Mouse (Mus musculus) erythroblast, embryonic 14.5 days (primary cell): ENCODE results near the gene Cmtr1.

Experiments used
- GATA1 ChIP-seq: IDR thresholded peaks from 2 replicates; pipeline ENCODE4 v1.6.1; 2012; ENCODE audit warnings: low read length, inconsistent platforms, mixed read lengths
- TAL1 ChIP-seq: IDR thresholded peaks from 3 replicates; pipeline ENCODE4 v1.6.1; 2012; ENCODE audit warnings: low read length, inconsistent platforms, mixed read lengths

DNA sequence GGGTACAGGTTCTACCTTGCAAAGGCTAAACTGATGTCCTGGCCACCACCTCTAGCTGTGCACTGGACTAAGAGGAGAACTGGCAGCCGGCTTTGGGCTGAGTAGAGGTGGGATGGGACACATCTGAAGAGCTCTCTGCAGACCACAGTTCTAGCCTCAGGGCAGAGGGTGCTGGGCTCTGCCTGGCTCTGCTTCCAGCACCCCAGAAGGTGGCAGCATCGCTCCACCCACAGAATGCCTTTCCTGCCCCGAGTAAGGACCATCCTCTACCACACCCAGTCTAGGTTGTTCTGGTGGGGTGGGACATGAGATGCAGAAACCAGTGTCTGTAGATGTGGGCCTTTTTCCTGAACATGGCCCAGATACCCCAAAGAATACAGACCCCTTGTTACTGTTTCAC, 44.4 kb downstream of the Cmtr1 start:
- TF ChIP-seq GATA1 (no peak), TAL1 (no peak)
